Mouse (Mus musculus) embryonic fibroblast, embryonic 13.5 days (primary cell): ENCODE measurements around the gene Plac1.

Source experiments
- CTCF ChIP-seq: IDR thresholded peaks from 2 replicates; pipeline ENCODE4 v1.5.1; 2011; ENCODE audit warnings: mild to moderate bottlenecking, control low read depth, low read length, moderate library complexity, borderline replicate concordance; ENCODE audit not compliant: insufficient read depth
- POLR2A ChIP-seq: IDR thresholded peaks from 2 replicates; pipeline ENCODE4 v1.6.1; 2011; ENCODE audit warnings: low read depth, mild to moderate bottlenecking, control low read depth, low read length, moderate library complexity

DNA sequence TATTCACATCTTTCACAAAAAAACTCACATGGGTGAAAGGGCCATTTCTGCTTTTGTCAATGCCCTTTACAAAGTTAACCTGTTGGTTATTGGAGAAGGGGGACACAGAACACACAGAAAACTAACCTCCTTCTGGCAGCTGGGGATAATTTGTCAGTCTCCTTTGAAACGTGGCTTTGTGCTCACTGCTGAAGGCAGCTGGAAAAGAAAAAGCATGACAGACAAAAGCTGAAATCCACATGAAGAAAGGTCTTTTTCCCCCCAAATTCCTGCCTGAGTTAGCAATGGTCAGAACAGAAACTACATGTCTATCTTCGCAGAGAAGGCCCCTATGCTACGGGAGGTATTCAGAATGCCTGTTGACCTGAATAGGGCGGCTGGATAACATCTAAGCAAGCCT, 141.6 kb downstream of the Plac1 start:
- no peak for TF ChIP-seq CTCF
- TF ChIP-seq POLR2A = no peak
